Mouse (Mus musculus): ENCODE results near the gene 4930426L09Rik. TPM values are rescaled to one million over a fixed set of nuclear protein-coding genes. Genes with fewer than 3 reads are reported as not detected.

Gene 4930426L09Rik
- polyA plus RNA-seq (2012; rRNA removed) = 0.27 and 0.42 TPM in 2 replicates

GRCm38 (mm10) chr2:18998054-18998478 is at the start of gene 4930426L09Rik, which contains the start of gene Pip4k2a:
Gene 4930426L09Rik (plus strand): TSS chr2:18998343.
Gene Pip4k2a (minus strand): TSS chr2:18998126.

Other genes with a start within 250 kb of the 4930426L09Rik start
- 0.90 and 1.1 TPM in 2 replicates for gene Pip4k2a, start 217 bp upstream of the 4930426L09Rik start, polyA plus RNA-seq (2012; rRNA removed)
- gene Armc3, start 201.0 kb downstream of the 4930426L09Rik start, polyA plus RNA-seq (2012; rRNA removed) = not detected in 2 replicates

Measured in stomach, adult 2 months (tissue).